Mouse (Mus musculus): ENCODE data around the gene Vti1a.

Vti1a gene

GRCm38 (mm10) chr19:55316109-55316714, at the start of gene Vti1a:
Gene Vti1a (plus strand): TSS chr19:55316295.
- peak; percentile 96 for ATAC-seq (ENCODE audit: low TSS enrichment)

DNA sequence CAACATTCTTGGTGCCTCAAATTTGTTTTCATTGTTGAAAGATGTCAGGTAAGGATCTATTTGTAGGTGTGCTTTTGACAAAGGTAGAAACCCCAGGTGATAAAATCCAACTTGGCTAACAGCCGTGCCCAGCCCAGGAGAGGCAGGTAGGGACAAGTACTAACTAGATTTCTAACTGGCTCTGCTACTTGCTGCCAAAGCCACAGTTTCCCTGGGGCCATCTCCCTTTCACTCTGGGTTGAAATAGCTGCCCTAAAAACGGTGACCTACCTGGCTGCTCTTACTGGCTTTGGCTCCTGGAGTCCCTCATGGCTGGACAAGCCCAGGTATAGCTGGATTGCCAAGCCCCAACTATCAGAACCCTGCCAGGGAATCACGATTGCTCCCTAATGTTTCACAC, 49.3 kb upstream of the Vti1a start:
- no peak for ATAC-seq (ENCODE audit: low TSS enrichment)

GRCm38 (mm10) chr19:55268150-55268549, 47.9 kb upstream of the Vti1a start:
- ATAC-seq (ENCODE audit: low TSS enrichment): no peak

- no peak for ATAC-seq (ENCODE audit: low TSS enrichment)
These were observed 47.0 kb upstream of the Vti1a start for GRCm38 (mm10) chr19:55269051-55269450.

- no peak for ATAC-seq (ENCODE audit: low TSS enrichment)
These were observed 44.6 kb upstream of the Vti1a start for GRCm38 (mm10) chr19:55271448-55271847.

DNA sequence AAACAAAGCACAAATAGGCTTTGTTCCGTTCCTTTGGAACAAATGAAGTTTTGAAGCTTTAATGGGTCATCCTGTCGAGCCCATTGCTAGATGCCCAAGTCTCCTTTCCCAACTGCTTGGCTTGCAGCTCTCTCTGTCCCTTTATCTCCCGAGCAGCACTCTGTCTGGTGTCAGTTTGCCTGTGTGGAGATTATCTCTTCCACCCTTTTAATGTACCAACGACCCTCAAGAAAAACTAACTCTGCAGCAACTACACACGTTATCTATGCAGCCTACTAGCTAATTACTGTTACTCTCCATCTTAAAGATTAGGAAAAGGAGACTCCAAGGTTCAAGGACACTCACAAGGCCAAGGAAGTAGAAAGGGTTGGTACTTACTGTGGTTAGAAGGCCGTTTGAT, 42.8 kb upstream of the Vti1a start:
- ATAC-seq (ENCODE audit: low TSS enrichment): no peak

GRCm38 (mm10) chr19:55276100-55276499, 40.0 kb upstream of the Vti1a start:
- ATAC-seq (ENCODE audit: low TSS enrichment): no peak

DNA sequence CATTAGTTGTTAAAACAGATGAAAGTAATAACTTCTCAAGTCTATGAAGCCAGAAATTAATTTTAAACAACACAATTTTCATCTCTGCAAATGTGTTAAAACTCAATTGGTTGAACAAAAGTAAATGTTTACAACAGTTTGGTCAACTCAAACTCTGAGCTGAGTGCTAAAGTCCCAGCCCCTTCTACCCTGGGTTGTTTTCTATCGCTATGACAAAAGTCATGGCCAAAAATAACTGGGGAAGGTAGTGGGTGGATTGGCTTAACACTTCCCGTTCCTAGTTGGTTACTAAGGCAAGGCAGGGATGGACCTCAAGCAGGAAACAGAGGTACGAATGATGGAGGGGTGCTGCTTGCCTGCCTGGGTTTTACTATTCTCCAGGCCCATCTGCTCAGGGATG, 39.3 kb upstream of the Vti1a start:
- ATAC-seq (ENCODE audit: low TSS enrichment): no peak

GRCm38 (mm10) chr19:55284093-55284492, 32.0 kb upstream of the Vti1a start:
- no peak for ATAC-seq (ENCODE audit: low TSS enrichment)

DNA sequence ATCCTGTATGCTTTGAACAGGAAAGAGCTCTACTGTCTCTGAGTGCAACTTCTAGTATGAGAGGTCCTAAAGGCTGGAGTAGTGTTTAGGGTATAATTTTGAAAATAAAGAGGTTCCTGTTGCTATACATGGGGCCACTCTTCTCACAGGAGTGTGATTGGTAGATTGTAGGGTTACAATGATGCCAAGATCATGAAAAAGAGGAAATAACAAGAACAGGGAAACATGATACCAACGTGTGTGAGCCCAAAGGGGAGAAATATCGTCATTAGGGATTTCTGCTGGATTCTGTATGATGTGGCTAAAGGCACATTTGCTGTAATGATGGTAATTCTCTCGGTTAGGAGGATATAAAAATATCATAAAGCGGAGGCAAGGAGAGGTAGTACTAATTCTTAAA, 30.1 kb upstream of the Vti1a start:
- ATAC-seq (ENCODE audit: low TSS enrichment): no peak

DNA sequence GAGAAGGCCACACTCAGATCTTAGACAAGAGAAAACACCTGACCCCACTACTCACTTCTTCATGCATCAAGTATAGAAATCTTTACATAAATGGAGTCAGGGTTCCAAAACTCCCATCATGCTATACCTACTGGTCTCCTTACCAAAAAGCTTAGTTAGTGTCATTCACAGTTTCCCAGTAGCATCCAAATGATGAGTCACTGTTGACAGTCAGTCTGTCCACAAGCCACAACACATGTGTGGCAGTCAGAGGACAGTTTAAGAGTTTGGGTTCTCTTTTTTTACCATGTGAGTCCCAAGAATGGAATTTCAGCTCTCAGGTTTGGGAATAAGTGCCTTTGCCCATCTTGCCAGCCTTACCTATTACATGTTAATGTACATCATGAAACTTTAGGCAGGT, 27.1 kb upstream of the Vti1a start:
- no peak for ATAC-seq (ENCODE audit: low TSS enrichment)

DNA sequence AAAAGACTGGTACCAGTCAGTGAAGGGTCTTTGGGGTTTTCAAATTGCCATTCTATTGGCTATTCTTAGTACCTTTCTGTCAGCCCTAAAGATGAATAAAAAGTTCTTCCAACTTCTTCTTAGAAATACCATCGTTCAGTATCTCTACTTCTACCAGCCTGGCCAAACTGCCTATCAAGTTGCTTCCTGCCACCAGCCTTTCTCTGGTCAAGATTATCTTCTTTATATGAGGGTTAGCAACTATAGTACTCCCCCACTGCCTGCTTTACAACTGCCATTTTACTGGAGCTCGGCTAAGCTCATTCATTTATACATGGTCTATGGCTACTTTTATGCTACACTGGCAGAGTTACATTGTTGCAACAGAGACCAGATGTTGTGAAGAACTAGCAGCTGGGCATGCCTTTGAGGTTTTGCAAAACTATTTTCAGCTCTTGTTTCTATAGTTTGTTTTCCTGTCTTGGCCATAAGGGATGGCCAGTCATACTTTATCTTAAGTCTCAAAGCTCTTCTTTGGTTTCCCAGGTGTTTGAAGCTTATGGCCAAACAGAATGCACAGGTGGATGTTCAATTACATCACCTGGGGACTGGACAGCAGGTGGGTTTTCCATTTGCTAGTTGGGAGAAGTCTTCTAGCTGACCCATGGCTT, 25.3 kb upstream of the Vti1a start:
- ATAC-seq (ENCODE audit: low TSS enrichment): no peak

DNA sequence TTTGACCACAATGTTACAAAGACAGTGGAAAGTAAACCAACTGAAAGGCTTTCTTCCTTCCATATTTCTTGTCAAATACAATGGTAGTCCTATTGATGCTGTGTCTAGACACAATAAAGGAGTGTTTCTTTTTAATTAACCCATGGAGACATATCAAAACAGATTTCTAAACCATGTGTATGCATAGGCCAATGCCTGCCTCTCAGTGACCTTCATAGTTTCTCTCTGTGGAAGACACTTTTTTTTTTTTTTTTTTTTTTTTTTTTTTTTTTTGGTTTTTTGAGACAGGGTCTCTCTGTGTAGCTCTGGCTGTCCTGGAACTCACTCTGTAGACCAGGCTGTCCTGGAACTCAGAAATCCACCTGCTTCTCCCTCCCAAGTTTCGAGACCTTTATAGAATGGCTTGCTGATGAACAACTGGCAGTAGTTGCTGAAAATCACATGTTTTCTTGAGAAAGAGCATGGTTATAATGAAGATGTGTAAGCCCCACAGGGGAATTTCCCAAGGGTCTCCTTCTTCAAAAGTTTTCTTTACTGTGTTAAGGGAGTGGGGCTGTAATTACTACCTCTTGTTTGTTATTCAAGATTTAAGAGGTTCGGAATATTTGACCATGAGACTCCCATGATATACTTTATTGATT, 23.8 kb upstream of the Vti1a start:
- ATAC-seq (ENCODE audit: low TSS enrichment): no peak

DNA sequence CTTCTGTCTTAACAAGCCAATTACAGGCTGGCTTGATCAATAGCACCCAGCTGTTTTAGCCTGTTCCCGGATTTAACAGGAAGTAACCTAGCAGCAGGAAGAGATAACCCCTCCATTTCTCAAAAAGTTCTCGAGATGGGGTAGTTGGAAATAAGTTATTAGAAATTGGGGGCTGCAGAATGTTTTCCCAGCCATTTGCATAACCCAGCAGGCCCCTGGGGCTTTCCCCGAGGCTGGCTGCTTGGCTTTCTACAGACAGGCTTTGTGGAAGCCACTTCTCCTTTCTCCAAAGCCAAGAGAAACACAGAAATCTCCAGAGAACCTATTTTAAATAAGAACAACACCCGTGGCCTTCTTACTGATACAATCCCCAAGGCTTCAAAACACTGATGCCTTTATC, 22.9 kb upstream of the Vti1a start:
- ATAC-seq (ENCODE audit: low TSS enrichment): no peak

- ATAC-seq (ENCODE audit: low TSS enrichment): no peak
These were observed 21.0 kb upstream of the Vti1a start for GRCm38 (mm10) chr19:55295075-55295474.

DNA sequence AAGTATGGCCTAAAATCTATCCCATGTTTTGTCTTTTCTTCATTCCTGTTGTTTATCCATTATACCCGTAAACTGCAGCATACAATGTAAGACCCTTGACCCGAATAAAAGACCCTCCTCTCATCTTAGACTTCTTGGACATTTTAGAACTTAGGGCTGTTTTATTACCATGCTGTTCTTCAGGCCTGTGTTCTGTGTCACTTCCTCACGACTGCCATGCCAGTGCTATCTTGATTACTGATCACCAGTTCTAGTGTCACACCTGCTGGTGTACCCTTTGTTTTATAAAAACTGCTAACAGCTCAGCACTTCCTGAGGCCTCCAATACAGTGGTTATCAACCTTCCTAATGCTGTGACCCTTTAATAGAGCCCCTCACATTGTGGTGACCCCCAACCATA, 20.5 kb upstream of the Vti1a start:
- ATAC-seq (ENCODE audit: low TSS enrichment): no peak

DNA sequence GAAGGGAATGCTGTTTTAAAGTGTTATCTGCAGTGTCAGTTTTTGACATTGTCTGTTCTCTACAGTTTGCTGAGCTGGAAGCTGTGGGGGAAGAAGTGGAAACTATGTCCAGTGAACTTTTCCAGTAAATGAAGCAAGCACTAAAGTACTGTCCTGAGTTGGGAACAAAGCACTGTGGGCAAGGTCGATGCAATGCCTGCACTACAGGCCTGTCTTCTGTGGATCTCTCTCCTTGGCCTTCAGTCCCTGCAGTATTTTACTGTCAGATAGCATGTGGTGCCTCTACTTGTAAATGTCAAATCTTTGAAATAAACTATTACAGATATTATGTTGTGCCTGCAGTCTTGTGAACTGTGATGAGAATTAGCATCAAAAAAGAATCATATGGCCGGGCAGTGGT, 19.8 kb upstream of the Vti1a start:
- ATAC-seq (ENCODE audit: low TSS enrichment): no peak

DNA sequence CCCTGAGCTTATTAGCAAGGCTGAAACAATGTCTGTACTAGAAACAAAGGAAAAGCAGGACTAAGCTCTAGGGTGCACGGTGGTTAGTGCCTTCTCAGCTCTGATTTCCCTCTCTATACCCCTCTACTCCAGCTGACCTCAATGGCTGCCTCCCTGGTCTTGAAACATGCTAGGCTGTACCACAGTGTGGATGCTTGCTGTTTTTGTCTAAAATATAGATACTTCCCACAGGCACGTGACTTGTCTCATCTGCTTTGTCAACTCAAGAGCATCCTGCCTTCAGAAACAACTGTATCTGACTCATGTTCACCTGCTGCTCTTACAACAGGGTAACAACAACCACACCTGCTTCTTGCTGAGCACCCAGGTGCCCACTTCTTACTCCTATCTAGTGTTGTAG, 18.6 kb upstream of the Vti1a start:
- ATAC-seq (ENCODE audit: low TSS enrichment): no peak

DNA sequence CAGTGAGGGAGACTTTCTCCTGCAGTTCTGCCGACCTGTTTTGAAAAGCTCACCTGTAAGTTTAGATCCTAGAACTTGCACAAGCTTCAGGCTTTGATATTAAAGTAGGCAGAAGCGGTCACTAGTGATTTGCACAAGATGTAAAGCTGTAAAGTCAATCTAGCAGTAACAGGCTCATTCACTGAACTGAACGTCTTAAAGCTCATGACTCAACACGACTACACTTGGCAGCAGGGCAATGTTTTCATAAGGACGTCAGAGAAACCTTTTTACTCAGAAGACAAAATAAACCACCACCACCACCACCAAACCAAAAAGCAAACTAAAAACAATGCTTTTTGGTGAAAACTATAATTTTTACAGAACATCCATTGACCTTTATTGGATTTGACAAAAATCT, 18.1 kb upstream of the Vti1a start:
- no peak for ATAC-seq (ENCODE audit: low TSS enrichment)

DNA sequence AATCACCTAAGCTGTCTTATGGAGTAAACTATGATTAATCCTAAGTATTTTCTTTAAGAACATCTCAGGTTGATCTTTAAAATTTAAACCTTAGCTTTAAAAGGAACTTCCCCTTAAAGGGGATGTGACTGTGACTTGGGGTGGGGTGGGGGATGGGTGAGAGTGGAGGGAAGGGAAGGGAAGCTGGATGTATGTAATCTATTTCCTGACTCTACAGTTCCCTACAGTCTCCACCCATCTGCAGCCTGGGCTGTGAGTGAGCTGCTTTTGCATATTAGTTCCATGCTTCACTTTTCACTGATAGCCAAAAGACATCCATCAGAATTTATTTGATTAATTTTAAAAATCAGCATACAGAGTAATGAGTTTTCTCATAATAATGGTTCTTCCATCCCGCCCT, 16.7 kb upstream of the Vti1a start:
- ATAC-seq (ENCODE audit: low TSS enrichment): no peak

GRCm38 (mm10) chr19:55300525-55300924, 15.6 kb upstream of the Vti1a start:
- no peak for ATAC-seq (ENCODE audit: low TSS enrichment)

- ATAC-seq (ENCODE audit: low TSS enrichment): no peak
These were observed 11.1 kb upstream of the Vti1a start for GRCm38 (mm10) chr19:55305024-55305423.

DNA sequence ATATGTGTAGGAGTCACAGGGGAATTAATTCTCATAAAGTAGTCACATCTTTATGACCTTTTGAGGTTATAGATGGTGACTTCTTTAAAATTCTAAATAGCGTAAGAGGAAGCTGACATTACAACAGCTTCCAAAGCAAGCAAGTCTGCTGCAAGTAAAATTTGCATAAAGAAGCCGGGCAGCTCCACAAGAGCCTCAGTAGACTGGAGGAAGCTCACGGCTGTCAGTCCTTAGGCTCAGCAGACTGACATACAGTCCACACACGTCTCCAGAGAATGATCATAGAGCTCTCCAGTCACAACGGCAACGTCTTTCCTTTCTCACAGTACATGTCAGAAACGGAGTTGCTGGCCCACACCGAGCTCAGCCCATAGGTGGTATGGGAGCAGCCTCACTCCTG, 4.2 kb upstream of the Vti1a start:
- ATAC-seq (ENCODE audit: low TSS enrichment): no peak

- no peak for ATAC-seq (ENCODE audit: low TSS enrichment)
These were observed 2.4 kb upstream of the Vti1a start for GRCm38 (mm10) chr19:55313649-55314048.
